Comparison of ENCODE assay signal across 8 mouse cellular contexts in genomic region chr8:94994006-94994405, GRCm38 (mm10). TPM values are rescaled to one million over a fixed set of nuclear protein-coding genes. Genes with fewer than 3 reads are reported as not detected.
DNase-seq lines count a peak whose midpoint lies in the region; ATAC-seq and TF ChIP-seq lines count a peak whose summit lies in the region.

No protein-coding gene starts in this region.

- H3K9me3 ChIP-seq in limb, embryonic 11.5 days (ENCODE audit: control insufficient read depth, low read length) = no peaks in the 10 kb centered on the region
- H3K9me3 ChIP-seq in neural tube, embryonic 14.5 days (ENCODE audit: control insufficient read depth, low read length) = no peaks in the 10 kb centered on the region

- TF ChIP-seq CTCF in kidney, adult 2 months (conservative IDR thresholded peaks at IDR 0.05; ENCODE audit: insufficient read depth, insufficient read length, low read depth, low read length) = no peak

- 9% methylated on average over 14 of the region's 14 CpGs for WGBS in kidney, adult 2 months
- 2% methylated on average over 14 of the region's 14 CpGs for WGBS in limb, embryonic 11.5 days
- 3% methylated on average over 14 of the region's 14 CpGs for WGBS in neural tube, embryonic 14.5 days

- H3K36me3 ChIP-seq in kidney, adult 2 months (ENCODE audit: control insufficient read depth, insufficient read depth, low read length) = no peaks in the 10 kb centered on the region
- H3K36me3 ChIP-seq in limb, embryonic 11.5 days (ENCODE audit: control insufficient read depth, insufficient read depth, low read length) = no peaks in the 10 kb centered on the region
- H3K36me3 ChIP-seq in neural tube, embryonic 14.5 days (ENCODE audit: control insufficient read depth, insufficient read depth, low read length) = no peaks in the 10 kb centered on the region

- TF ChIP-seq POLR2A in kidney, adult 2 months (IDR thresholded peaks at IDR 0.05; ENCODE audit: low read depth, low read length) = no peak

- peak; percentile 30 for DNase-seq in cerebellum, adult 11-12 months
- no peak for DNase-seq in cerebellum, adult 8-10 months
- DNase-seq in brain, adult 2 months (ENCODE audit: low read depth, low spot score) = peak; percentile 86
- DNase-seq in frontal cortex, adult 2 months (ENCODE audit: extremely low spot score in 1 of 2, low spot score in 1 of 2) = peak; percentile 67 to 83
- peak; percentile 70 for DNase-seq in kidney, adult 2 months
- DNase-seq in limb, embryonic 11.5 days (ENCODE audit: low spot score) = peak; percentile 88
- DNase-seq in yolk sac, embryonic 10.5 days (ENCODE audit: low spot score) = no peak

- H3K9ac ChIP-seq in limb, embryonic 11.5 days (ENCODE audit: low read length) = peak overlapping the region; percentile 50
- H3K9ac ChIP-seq in neural tube, embryonic 14.5 days (replicated peaks; ENCODE audit: low read depth, low read length) = peak overlapping the region; percentile 82

- H3K4me1 ChIP-seq in kidney, adult 2 months (ENCODE audit: control insufficient read depth, insufficient read depth, low read length) = peaks cover 83% of the 10 kb centered on the region
- H3K4me1 ChIP-seq in limb, embryonic 11.5 days (ENCODE audit: control insufficient read depth, insufficient read depth, low read length) = peaks cover 14% of the 10 kb centered on the region; the same call in 1 of the 2 replicates
- H3K4me1 ChIP-seq in neural tube, embryonic 14.5 days (ENCODE audit: control insufficient read depth, insufficient read depth, low read length) = peaks cover 62% of the 10 kb centered on the region

- H3K27me3 ChIP-seq in kidney, adult 2 months (replicated peaks; ENCODE audit: control insufficient read depth, insufficient read depth, low read length) = no peaks in the 10 kb centered on the region
- no peaks in the 10 kb centered on the region for H3K27me3 ChIP-seq in limb, embryonic 11.5 days (ENCODE audit: control insufficient read depth, insufficient read depth, low read length)
- H3K27me3 ChIP-seq in neural tube, embryonic 14.5 days (ENCODE audit: control insufficient read depth, insufficient read depth, low read length) = no peaks in the 10 kb centered on the region

- no peak overlapping the region for H3K4me3 ChIP-seq in kidney, adult 2 months (ENCODE audit: insufficient read depth, low read depth, low read length)
- H3K4me3 ChIP-seq in limb, embryonic 11.5 days (ENCODE audit: low read depth, low read length) = no peak overlapping the region
- H3K4me3 ChIP-seq in neural tube, embryonic 14.5 days (ENCODE audit: low read depth, low read length) = peak overlapping the region; percentile 39

- no peak overlapping the region for H3K27ac ChIP-seq in kidney, adult 2 months (ENCODE audit: insufficient read depth, low read depth, low read length)
- no peak overlapping the region for H3K27ac ChIP-seq in limb, embryonic 11.5 days (replicated peaks; ENCODE audit: low read depth, low read length)
- peak overlapping the region; percentile 92 for H3K27ac ChIP-seq in neural tube, embryonic 14.5 days (ENCODE audit: low read depth, low read length)

- peak overlapping the region; percentile 34 for H3K4me2 ChIP-seq in limb, embryonic 11.5 days (ENCODE audit: low read depth, severe bottlenecking)
- peak overlapping the region; percentile 81 for H3K4me2 ChIP-seq in neural tube, embryonic 14.5 days (ENCODE audit: low read depth, low read length)

- ATAC-seq in limb, embryonic 11.5 days (ENCODE audit: insufficient number of reproducible peaks, low FRiP score, low TSS enrichment, low read depth) = peak; percentile 69; the same call in 1 of the 2 replicates
- peak; percentile 90 for ATAC-seq in neural tube, embryonic 14.5 days (ENCODE audit: low read depth)

RNA-seq across cellular contexts. Expression of gene Adgrg1, which starts 19.5 kb away (rescaled TPM):
- 127 and 147 TPM in 2 replicates for polyA plus RNA-seq in frontal cortex, adult 2 months (2012; rRNA removed)
- polyA plus RNA-seq in kidney, adult 2 months (2012; rRNA removed) = 342 and 447 TPM in 2 replicates
- 10.6 and 11.1 TPM in 2 replicates for polyA plus RNA-seq in limb, embryonic 11.5 days (2014; fragmentation: Nextera tagmentation; extraction: Ambion mirVana)
- 93.5 and 116 TPM in 2 replicates for polyA plus RNA-seq in neural tube, embryonic 14.5 days (2014; fragmentation: Nextera tagmentation; extraction: Ambion mirVana)

RNA-seq across cellular contexts. Expression of gene Adgrg3, which starts 23.5 kb away (rescaled TPM):
- polyA plus RNA-seq in frontal cortex, adult 2 months (2012; rRNA removed) = 0.54 and 0.59 TPM in 2 replicates
- polyA plus RNA-seq in kidney, adult 2 months (2012; rRNA removed) = 9.9 and 12.7 TPM in 2 replicates
- polyA plus RNA-seq in limb, embryonic 11.5 days (2014; fragmentation: Nextera tagmentation; extraction: Ambion mirVana) = 2.7 and 3.8 TPM in 2 replicates
- 1.1 and 2.0 TPM in 2 replicates for polyA plus RNA-seq in neural tube, embryonic 14.5 days (2014; fragmentation: Nextera tagmentation; extraction: Ambion mirVana)

Comparison
In these comparisons a context has a peak if more than half of its experiments do, and no peak if none do; other contexts are left out.
1. DNase-seq: peak in cerebellum, adult 11-12 months (single experiment), brain, adult 2 months (single experiment), frontal cortex, adult 2 months (2 of 2), kidney, adult 2 months (single experiment) and limb, embryonic 11.5 days (single experiment); none in cerebellum, adult 8-10 months (single experiment) and yolk sac, embryonic 10.5 days (single experiment).